Mouse (Mus musculus) liver, embryonic 16.5 days (tissue): ENCODE data around the gene Adamts13. TPM values are rescaled to one million over a fixed set of nuclear protein-coding genes. Genes with fewer than 3 reads are reported as not detected.
A peak's percentile ranks its signal among the peaks of the same experiment; 100 is the strongest.

ENCODE experiments used
- ATAC-seq: fragments of 200-750 bp; cut with Nextera tagmentation; 2 replicates; pipeline ENCODE4 v1.8.0; 2017; ENCODE audit warnings: low read depth, mild to moderate bottlenecking, moderate number of reproducible peaks, moderate library complexity
- H3K27ac ChIP-seq: fragments of 300-500 bp; sonication (generic); 2 replicates; pipeline ENCODE4 v1.5.1; 2014; ENCODE audit warnings: mild to moderate bottlenecking, low read length
- H3K27me3 ChIP-seq: fragments of 300-500 bp; sonication (generic); 2 replicates; pipeline ENCODE4 v1.6.1; 2014; ENCODE audit warnings: low read depth, low read length, mixed read lengths; ENCODE audit not compliant: control insufficient read depth, insufficient read depth
- H3K36me3 ChIP-seq: fragments of 300-500 bp; sonication (generic); 2 replicates; pipeline ENCODE4 v1.6.1; 2014; ENCODE audit warnings: mild to moderate bottlenecking; ENCODE audit not compliant: control insufficient read depth, insufficient read depth
- H3K4me1 ChIP-seq: fragments of 300-500 bp; sonication (generic); 2 replicates; pipeline ENCODE4 v1.6.1; 2014; ENCODE audit warnings: low read depth, low read length, mixed read lengths; ENCODE audit not compliant: control insufficient read depth
- H3K4me2 ChIP-seq: fragments of 300-500 bp; sonication (generic); 2 replicates; pipeline ENCODE4 v1.6.1; 2014; ENCODE audit warnings: low read depth, low read length, mixed read lengths
- H3K4me3 ChIP-seq: fragments of 300-500 bp; sonication (generic); 2 replicates; pipeline ENCODE4 v1.5.1; 2014; ENCODE audit warnings: low read depth, mild to moderate bottlenecking, low read length
- H3K9ac ChIP-seq: fragments of 300-500 bp; sonication (generic); 2 replicates; pipeline ENCODE4 v1.6.1; 2014; ENCODE audit warnings: low read depth, low read length
- H3K9me3 ChIP-seq: fragments of 300-500 bp; sonication (generic); replicated peaks from 2 replicates; pipeline ENCODE4 v1.6.1; 2016; ENCODE audit warnings: low read length; ENCODE audit not compliant: control insufficient read depth
- WGBS: fragments of 180-500 bp; shearing (Covaris S2); extraction: QIAGEN DNeasy Blood & Tissue Kit; methylation state at CpG from one replicate; pipeline ENCODE4 v1.1.7; 2014; ENCODE audit not compliant: insufficient replicate concordance; 5-methylcytosine and 5-hydroxymethylcytosine counted together
- polyA plus RNA-seq: library from polyadenylated mRNA; unstranded; fragments of >200 nt; fragmentation: Nextera tagmentation; extraction: Ambion mirVana; gene quantifications from 2 replicates; pipeline ENCODE4 v1.2.1, GENCODE M21; 2015

Gene Adamts13
- polyA plus RNA-seq, 1 experiment from 2014 or later = 2.0 TPM

DNA sequence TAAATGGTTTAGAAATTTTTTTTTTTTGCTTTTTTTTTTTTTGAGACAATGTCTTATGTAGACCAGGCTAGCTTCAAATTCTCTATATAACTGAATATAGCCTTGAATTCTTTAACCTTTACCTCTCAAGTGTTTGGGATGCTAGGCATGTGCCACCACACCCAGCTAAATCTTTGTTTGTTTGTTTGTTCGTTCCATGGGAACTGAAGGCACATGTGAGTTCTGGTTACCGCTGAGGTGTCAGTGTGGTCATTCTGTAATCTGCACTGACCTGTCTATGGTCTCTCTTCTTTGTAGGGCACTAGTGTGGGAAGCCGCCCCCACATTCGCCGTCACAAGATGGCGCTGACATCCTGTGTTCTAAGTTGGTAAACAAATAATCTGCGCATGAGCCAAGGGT lies 24.8 kb downstream of the Adamts13 start:
- no peak for ATAC-seq
- Histone ChIP-seq H3K4me3 (no peak overlapping the region), H3K4me1 (no peaks in the 10 kb centered on the region), H3K9me3 (no peaks in the 10 kb centered on the region), H3K27me3 (no peaks in the 10 kb centered on the region), H3K9ac (no peak overlapping the region), H3K36me3 (no peaks in the 10 kb centered on the region), H3K27ac (no peak overlapping the region), H3K4me2 (no peak overlapping the region)
- 78% methylated on average over 6 of the region's 7 CpGs for WGBS

GRCm38 (mm10) chr2:27006255-27006654 lies 33.0 kb downstream of the Adamts13 start:
- H3K9me3 ChIP-seq = no peaks in the 10 kb centered on the region
- ATAC-seq = no peak
- WGBS = 57% methylated on average over 4 of the region's 4 CpGs
- H3K9ac ChIP-seq = no peak overlapping the region
- no peak overlapping the region for H3K27ac ChIP-seq
- no peak overlapping the region for H3K4me3 ChIP-seq
- no peak overlapping the region for H3K4me2 ChIP-seq
- no peaks in the 10 kb centered on the region for H3K36me3 ChIP-seq
- no peaks in the 10 kb centered on the region for H3K27me3 ChIP-seq
- peaks cover 12% of the 10 kb centered on the region for H3K4me1 ChIP-seq

DNA sequence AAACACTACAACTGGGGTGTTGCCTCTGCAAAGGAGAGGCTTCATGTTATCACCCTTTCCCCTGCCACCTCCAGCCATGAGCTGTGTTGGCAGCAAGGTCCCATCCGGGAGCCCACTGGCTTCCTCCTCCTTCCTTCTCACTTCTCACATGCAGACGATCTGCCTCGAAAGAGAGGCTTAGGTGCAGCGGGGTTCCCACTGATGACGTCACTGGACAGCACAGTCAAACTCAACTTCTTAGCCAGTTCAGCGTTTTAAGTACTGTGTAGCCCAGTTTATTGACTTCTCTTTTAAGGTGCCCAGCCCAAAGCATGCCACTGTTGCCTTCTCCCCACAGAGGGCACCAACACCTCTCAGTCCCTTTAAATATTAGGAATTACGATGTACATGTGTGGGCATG lies 34.5 kb downstream of the Adamts13 start:
- H3K27ac ChIP-seq = no peak overlapping the region
- no peaks in the 10 kb centered on the region for H3K27me3 ChIP-seq
- peaks cover 12% of the 10 kb centered on the region for H3K4me1 ChIP-seq
- H3K4me3 ChIP-seq = no peak overlapping the region
- no peak overlapping the region for H3K4me2 ChIP-seq
- H3K36me3 ChIP-seq = no peaks in the 10 kb centered on the region
- 51% methylated on average over 7 of the region's 7 CpGs for WGBS
- no peak for ATAC-seq
- H3K9ac ChIP-seq = no peak overlapping the region
- no peaks in the 10 kb centered on the region for H3K9me3 ChIP-seq

DNA sequence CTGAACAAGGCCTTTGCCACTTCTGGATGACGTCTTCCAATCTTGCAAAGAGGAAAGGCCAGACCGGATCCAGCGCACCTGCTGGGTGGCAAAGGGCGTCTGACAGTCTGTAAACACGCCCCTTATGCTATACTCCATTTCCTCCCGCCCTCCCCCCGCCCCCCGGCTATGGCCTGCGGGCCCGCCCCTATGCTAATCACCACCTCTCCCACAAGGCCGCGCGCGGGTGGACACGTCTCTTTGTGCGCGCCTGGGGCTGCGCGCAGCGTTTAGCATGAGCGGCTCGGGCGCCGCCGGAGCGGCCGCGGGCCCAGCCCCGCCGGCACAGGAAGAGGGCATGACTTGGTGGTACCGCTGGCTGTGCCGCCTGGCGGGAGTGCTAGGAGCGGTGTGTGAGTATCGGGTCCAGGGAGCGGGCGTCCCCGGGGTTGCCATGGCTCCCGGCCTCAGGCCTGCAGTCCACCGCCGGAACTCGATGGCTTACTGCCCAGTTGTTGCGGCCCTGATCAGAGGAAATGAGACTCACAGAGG lies 36.6 kb downstream of the Adamts13 start, which contains the start of gene Cacfd1:
TSS of gene Cacfd1 (plus strand) at position 213 of the 531 bp plus-strand sequence.
- peak; percentile 94 for ATAC-seq
- H3K27me3 ChIP-seq = no peaks in the 10 kb centered on the region
- whole genome bisulfite sequencing = under 1% methylated on average over 43 of the region's 43 CpGs
- peak within 1 kb of the TSS; percentile 68 for H3K4me2 ChIP-seq
- H3K4me1 ChIP-seq = peaks cover 12% of the 10 kb centered on the region
- H3K4me3 ChIP-seq = peak within 1 kb of the TSS; percentile 76
- no peaks in the 10 kb centered on the region for H3K9me3 ChIP-seq
- H3K36me3 ChIP-seq = peaks cover 8% of the 10 kb centered on the region
- H3K27ac ChIP-seq = peak within 1 kb of the TSS; percentile 59
- peak within 1 kb of the TSS; percentile 85 for H3K9ac ChIP-seq

DNA sequence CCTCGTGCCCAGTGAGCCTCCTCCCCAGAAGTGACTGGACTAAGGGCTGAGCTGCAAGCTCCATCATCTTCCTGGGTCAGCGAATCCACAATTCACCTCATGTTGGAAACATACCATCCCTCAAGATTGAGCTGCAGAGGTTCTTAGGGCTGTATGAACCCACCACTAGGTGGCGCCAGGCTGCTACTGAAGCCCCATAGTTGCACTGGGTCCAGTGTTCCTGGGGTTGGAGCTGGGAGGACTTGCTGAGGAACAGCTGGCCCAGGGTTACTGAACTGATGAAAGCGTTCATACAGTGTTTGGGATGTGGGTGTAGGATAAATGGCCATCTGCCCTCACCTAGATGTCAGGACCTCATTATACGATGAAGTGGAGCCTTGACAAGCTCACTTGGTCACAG lies 44.6 kb downstream of the Adamts13 start:
- Histone ChIP-seq H3K27ac (no peak overlapping the region), H3K4me3 (no peak overlapping the region), H3K36me3 (peaks cover 8% of the 10 kb centered on the region), H3K27me3 (no peaks in the 10 kb centered on the region), H3K9ac (no peak overlapping the region), H3K4me1 (no peaks in the 10 kb centered on the region), H3K4me2 (no peak overlapping the region), H3K9me3 (no peaks in the 10 kb centered on the region)
- peak; percentile 52; the same call in 1 of the 2 replicates for ATAC-seq
- WGBS = 28% methylated on average over 5 of the region's 5 CpGs

GRCm38 (mm10) chr2:27019530-27019929 lies 46.3 kb downstream of the Adamts13 start:
- Histone ChIP-seq H3K9ac (no peak overlapping the region), H3K4me1 (no peaks in the 10 kb centered on the region), H3K36me3 (peaks cover 2% of the 10 kb centered on the region), H3K27ac (no peak overlapping the region), H3K27me3 (no peaks in the 10 kb centered on the region), H3K4me3 (no peak overlapping the region), H3K4me2 (no peak overlapping the region), H3K9me3 (no peaks in the 10 kb centered on the region)
- ATAC-seq = no peak
- 68% methylated on average over 2 of the region's 2 CpGs for WGBS

- ATAC-seq = no peak
- no peak overlapping the region for H3K27ac ChIP-seq
Observed at GRCm38 (mm10) chr2:27021103-27021502, 47.9 kb downstream of the Adamts13 start.

DNA sequence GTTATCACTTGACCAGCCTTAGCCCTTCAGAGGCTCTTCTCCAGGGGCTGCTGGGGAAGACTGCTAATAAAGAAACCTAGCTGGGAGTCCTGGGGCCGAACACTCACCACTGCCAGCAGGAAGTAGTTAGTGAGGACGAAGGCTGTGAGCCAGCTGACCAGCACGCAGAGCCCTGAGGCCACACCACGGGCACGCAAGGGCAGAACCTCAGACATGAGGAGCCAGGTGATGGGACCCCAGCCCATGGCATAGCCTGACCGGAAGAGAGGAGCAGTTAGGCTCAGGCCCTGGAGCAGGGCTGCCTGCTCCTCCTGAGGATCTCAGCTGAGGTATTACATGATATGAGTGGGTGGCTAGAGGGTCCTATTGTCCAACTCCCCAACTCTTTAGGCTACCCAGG lies 49.4 kb downstream of the Adamts13 start:
- H3K4me2 ChIP-seq = no peak overlapping the region
- H3K36me3 ChIP-seq = no peaks in the 10 kb centered on the region
- H3K27me3 ChIP-seq = peaks cover 4% of the 10 kb centered on the region
- no peaks in the 10 kb centered on the region for H3K9me3 ChIP-seq
- WGBS = 56% methylated on average over 6 of the region's 6 CpGs
- no peak overlapping the region for H3K27ac ChIP-seq
- no peak overlapping the region for H3K9ac ChIP-seq
- H3K4me1 ChIP-seq = peaks cover 2% of the 10 kb centered on the region; the same call in 1 of the 2 replicates
- ATAC-seq = no peak
- no peak overlapping the region for H3K4me3 ChIP-seq

More at GRCm38 (mm10) chr2:27021103-27021502, 47.9 kb downstream of the Adamts13 start:
- no peaks in the 10 kb centered on the region for H3K36me3 ChIP-seq
- H3K4me1 ChIP-seq = no peaks in the 10 kb centered on the region
- H3K4me2 ChIP-seq = no peak overlapping the region
- H3K27me3 ChIP-seq = no peaks in the 10 kb centered on the region
- 61% methylated on average over 1 of the region's 1 CpGs for WGBS
- no peak overlapping the region for H3K4me3 ChIP-seq
- no peaks in the 10 kb centered on the region for H3K9me3 ChIP-seq
- H3K9ac ChIP-seq = no peak overlapping the region

DNA sequence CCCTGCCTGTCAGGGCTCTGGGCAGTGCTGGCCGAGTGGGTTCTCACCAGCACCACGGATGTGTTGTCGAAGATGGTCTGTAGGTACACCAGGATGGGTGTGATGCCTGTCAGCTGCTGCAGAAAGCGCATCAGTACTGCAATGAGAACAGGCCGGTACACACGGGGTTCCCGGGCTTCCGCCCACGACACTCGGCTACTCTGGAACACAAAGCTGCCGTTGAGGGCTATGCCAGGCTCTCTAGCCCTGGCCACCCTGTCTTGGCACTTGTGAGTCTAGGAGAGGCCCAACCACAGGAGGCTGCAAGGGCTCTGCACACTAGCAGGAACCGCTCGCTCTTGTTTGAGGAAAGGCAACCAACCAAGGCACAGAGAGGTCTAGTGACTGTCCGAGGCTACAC lies 50.9 kb downstream of the Adamts13 start:
- 76% methylated on average over 14 of the region's 14 CpGs for WGBS
- no peak overlapping the region for H3K4me2 ChIP-seq
- no peaks in the 10 kb centered on the region for H3K36me3 ChIP-seq
- ATAC-seq = no peak
- no peaks in the 10 kb centered on the region for H3K9me3 ChIP-seq
- no peak overlapping the region for H3K9ac ChIP-seq
- H3K27ac ChIP-seq = no peak overlapping the region
- peaks cover 9% of the 10 kb centered on the region for H3K4me1 ChIP-seq
- no peak overlapping the region for H3K4me3 ChIP-seq
- peaks cover 5% of the 10 kb centered on the region for H3K27me3 ChIP-seq
